Mouse (Mus musculus): ENCODE measurements around the gene Dctn2. TPM values are rescaled to one million over a fixed set of nuclear protein-coding genes. Genes with fewer than 3 reads are reported as not detected.
A peak's percentile ranks its signal among the peaks of the same experiment; 100 is the strongest.

Dctn2 gene
- polyA plus RNA-seq (2012; rRNA removed), result 304 and 309 TPM in 2 replicates

DNA sequence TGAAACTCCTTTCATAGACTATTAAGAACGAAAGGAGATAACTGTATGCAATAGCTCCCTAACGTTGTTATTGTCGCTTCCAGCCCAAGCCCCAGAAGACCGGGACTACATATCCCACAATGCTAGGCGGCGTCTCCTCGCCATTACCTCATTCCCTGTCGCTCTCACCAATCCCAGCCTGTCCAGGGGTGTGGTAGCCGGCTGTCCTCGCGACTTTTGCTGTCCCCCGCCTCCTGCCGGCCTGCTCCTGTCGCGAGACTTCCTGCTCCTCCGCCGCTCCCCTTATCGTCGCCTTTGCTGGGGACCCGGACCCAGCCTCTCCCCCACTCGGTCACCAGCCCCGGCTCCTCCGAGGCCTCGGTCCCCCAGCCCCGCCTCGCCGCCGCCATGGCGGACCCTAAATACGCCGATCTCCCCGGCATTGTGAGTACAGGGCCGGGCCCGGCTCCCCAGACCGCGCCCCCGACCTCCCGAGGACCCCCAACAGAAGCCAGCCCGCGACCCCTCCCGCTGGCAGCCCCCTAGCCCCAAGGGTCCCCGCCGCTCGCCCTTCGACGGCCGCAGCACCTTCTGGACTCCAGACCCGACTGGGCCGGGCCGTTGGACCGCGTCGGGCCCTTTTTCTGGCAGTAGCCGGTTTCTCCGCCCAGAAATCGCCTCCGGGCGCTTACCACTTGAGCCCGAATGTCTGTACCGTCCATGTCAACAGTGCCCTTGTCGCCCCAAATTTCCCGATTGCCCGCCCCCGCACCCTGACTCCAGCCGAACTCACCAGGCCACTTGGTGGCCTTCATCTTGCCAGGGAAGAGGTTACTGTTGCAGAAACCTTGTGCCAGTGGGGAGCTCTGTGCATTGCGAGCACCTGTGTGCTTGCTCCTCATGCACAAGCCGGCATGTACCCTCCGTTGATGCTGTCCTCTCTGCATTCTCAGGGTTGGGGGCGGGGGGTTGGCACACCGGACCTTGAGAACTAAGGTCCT is at the start of gene Dctn2:
TSS of gene Dctn2 (plus strand) at position 257 of the 980 bp plus-strand sequence.
- H3K4me1 ChIP-seq (ENCODE audit: control insufficient read depth, insufficient read depth, low read length), result peaks cover 8% of the 10 kb centered on the region
- no peak for TF ChIP-seq CTCF (IDR thresholded peaks at IDR 0.05; ENCODE audit: extremely low read depth, insufficient read depth, low read length)
- TF ChIP-seq POLR2A (IDR thresholded peaks at IDR 0.05; ENCODE audit: extremely low read depth, insufficient read depth, low read length), result no peak; the same call in 1 of the 2 replicates
- peak within 1 kb of the TSS; percentile 82 for H3K4me3 ChIP-seq (ENCODE audit: insufficient read depth, low read length)
- H3K27ac ChIP-seq (ENCODE audit: insufficient read depth, low read length), result no peak within 1 kb of the TSS

GRCm38 (mm10) chr10:127216456-127216855 is 49.7 kb upstream of the Dctn2 start:
- H3K4me1 ChIP-seq (ENCODE audit: control insufficient read depth, insufficient read depth, low read length), result no peaks in the 10 kb centered on the region
- H3K27ac ChIP-seq (ENCODE audit: insufficient read depth, low read length), result no peak overlapping the region
- H3K4me3 ChIP-seq (ENCODE audit: insufficient read depth, low read length), result no peak overlapping the region
- TF ChIP-seq CTCF (IDR thresholded peaks at IDR 0.05; ENCODE audit: extremely low read depth, insufficient read depth, low read length) (no peak), POLR2A (IDR thresholded peaks at IDR 0.05; ENCODE audit: extremely low read depth, insufficient read depth, low read length) (no peak)

DNA sequence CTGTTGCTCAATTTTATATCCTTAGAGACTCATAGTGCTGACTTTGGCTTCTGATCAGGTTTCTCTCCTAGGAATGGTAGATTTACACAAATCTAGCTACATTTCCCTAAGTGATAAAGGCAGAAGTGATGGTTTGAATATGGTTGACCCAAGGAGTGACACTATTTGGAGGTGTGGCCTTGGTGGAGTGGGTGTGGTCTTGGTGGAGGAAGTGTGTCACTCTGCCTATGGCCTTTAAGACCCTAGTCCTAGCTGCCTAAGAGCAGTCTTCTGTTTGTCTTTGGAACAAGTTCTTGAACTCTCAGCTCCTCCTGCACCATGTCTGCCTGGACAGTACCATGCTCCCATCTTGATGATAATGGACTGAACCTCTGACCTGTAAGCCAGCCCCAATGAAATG is 49.0 kb upstream of the Dctn2 start:
- Histone ChIP-seq H3K4me1 (ENCODE audit: control insufficient read depth, insufficient read depth, low read length) (no peaks in the 10 kb centered on the region), H3K27ac (ENCODE audit: insufficient read depth, low read length) (no peak overlapping the region), H3K4me3 (ENCODE audit: insufficient read depth, low read length) (no peak overlapping the region)
- no peak for TF ChIP-seq CTCF (IDR thresholded peaks at IDR 0.05; ENCODE audit: extremely low read depth, insufficient read depth, low read length)
- no peak for TF ChIP-seq POLR2A (IDR thresholded peaks at IDR 0.05; ENCODE audit: extremely low read depth, insufficient read depth, low read length)

DNA sequence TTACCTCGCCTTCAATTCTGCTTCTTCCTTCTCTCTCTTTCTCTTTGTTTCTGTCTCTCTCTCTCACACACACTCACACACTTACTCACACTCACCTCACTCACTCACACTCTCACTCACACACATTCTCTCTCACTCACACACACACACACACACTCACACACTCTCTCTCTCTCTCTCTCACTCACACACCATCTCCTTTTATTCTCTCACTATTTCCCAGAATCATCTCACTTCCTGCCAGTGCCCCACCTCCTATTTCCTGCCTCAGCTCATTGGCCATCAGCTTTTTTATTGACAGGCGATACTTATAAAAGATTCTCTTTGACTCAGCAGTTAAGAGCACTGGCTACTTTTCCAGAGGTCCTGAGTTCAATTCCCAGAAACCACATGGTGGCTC is 47.8 kb upstream of the Dctn2 start:
- Histone ChIP-seq H3K4me3 (ENCODE audit: insufficient read depth, low read length) (no peak overlapping the region), H3K4me1 (ENCODE audit: control insufficient read depth, insufficient read depth, low read length) (no peaks in the 10 kb centered on the region), H3K27ac (ENCODE audit: insufficient read depth, low read length) (no peak overlapping the region)
- no peak for TF ChIP-seq CTCF (IDR thresholded peaks at IDR 0.05; ENCODE audit: extremely low read depth, insufficient read depth, low read length)
- TF ChIP-seq POLR2A (IDR thresholded peaks at IDR 0.05; ENCODE audit: extremely low read depth, insufficient read depth, low read length), result no peak

GRCm38 (mm10) chr10:127225213-127225612 is 41.0 kb upstream of the Dctn2 start:
- no peak overlapping the region for H3K4me3 ChIP-seq (ENCODE audit: insufficient read depth, low read length)
- peaks cover 6% of the 10 kb centered on the region for H3K4me1 ChIP-seq (ENCODE audit: control insufficient read depth, insufficient read depth, low read length)
- H3K27ac ChIP-seq (ENCODE audit: insufficient read depth, low read length), result no peak overlapping the region
- TF ChIP-seq CTCF (IDR thresholded peaks at IDR 0.05; ENCODE audit: extremely low read depth, insufficient read depth, low read length) (no peak), POLR2A (IDR thresholded peaks at IDR 0.05; ENCODE audit: extremely low read depth, insufficient read depth, low read length) (no peak)

DNA sequence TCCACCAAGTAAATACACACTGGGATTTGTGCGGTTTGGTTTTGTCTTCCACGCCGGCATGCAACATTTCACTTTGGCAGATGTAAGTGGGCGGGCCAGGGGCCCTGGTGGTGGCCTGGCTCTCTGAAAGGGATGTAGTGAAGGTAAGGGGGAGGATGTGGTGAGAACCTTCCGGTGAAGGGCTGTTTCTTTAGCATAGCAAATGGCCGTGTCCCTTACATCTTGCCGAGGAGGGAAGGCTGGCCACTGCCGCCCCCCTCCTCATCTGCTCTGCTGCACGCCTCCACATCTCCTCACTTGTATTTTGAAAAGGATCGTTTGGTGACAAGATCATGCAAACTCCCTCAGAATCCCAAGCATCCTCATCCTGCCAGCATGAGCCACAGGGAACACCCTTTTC is 40.4 kb upstream of the Dctn2 start:
- H3K27ac ChIP-seq (ENCODE audit: insufficient read depth, low read length), result no peak overlapping the region
- TF ChIP-seq POLR2A (IDR thresholded peaks at IDR 0.05; ENCODE audit: extremely low read depth, insufficient read depth, low read length) (peak; percentile 32; the same call in 1 of the 2 replicates), CTCF (IDR thresholded peaks at IDR 0.05; ENCODE audit: extremely low read depth, insufficient read depth, low read length) (no peak)
- peaks cover 6% of the 10 kb centered on the region for H3K4me1 ChIP-seq (ENCODE audit: control insufficient read depth, insufficient read depth, low read length)
- H3K4me3 ChIP-seq (ENCODE audit: insufficient read depth, low read length), result no peak overlapping the region

DNA sequence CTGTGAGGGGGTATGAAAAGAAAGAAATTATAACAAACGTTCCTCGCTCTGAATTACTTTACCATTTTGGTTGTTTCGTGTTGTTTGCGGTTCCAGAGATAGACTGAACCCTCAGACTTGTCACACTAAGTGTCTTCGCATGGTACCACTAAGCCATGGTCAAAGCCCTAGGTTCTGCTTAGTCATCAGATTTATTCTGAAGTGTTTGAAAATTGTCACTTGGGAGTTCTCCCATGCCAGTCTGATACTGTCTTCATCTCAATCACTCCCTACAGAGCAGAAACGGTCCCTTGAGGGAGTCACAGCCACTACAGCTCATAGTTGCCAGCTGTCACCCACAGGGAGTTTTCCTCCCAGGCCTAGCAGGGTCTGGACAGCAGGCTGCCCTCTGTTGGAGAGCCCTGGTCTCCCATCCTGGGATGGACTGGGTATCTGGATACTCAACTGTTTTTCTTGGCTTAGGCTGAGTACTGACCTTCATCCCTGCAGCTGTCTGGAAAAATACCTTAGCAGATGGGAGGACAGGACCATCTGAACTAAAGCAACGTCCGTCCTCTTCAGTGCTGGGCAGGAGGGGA is 39.8 kb upstream of the Dctn2 start:
- no peak for TF ChIP-seq POLR2A (IDR thresholded peaks at IDR 0.05; ENCODE audit: extremely low read depth, insufficient read depth, low read length)
- TF ChIP-seq CTCF (IDR thresholded peaks at IDR 0.05; ENCODE audit: extremely low read depth, insufficient read depth, low read length), result peak; percentile 20; the same call in 1 of the 2 replicates
- H3K4me3 ChIP-seq (ENCODE audit: insufficient read depth, low read length), result no peak overlapping the region
- H3K4me1 ChIP-seq (ENCODE audit: control insufficient read depth, insufficient read depth, low read length), result peaks cover 6% of the 10 kb centered on the region
- H3K27ac ChIP-seq (ENCODE audit: insufficient read depth, low read length), result no peak overlapping the region

GRCm38 (mm10) chr10:127227163-127227562 is 39.0 kb upstream of the Dctn2 start:
- peaks cover 6% of the 10 kb centered on the region for H3K4me1 ChIP-seq (ENCODE audit: control insufficient read depth, insufficient read depth, low read length)
- H3K27ac ChIP-seq (ENCODE audit: insufficient read depth, low read length), result 0 out of 2 replicates have a peak overlapping the region, but pooled peaks have one; percentile 15
- no peak for TF ChIP-seq CTCF (IDR thresholded peaks at IDR 0.05; ENCODE audit: extremely low read depth, insufficient read depth, low read length)
- TF ChIP-seq POLR2A (IDR thresholded peaks at IDR 0.05; ENCODE audit: extremely low read depth, insufficient read depth, low read length), result no peak
- no peak overlapping the region for H3K4me3 ChIP-seq (ENCODE audit: insufficient read depth, low read length)

DNA sequence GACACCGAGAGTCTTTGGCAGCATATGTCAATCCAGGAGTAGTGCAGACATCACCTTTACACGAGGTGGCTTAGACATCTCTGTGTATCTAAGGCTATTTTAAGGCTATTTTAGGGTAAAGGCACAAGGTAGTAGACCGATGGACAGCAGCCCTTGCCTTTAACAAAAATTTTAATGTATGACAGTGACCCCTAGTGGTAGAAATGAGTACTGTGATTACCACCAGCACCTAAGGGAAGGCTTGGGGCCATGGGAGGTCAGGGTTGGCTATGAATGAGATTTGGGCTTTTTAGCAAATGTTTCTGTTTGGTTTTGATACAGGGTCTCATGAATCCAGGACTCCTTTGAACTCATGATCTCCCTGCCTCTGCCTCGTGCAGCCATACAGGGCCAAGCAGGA is 37.3 kb upstream of the Dctn2 start:
- H3K4me1 ChIP-seq (ENCODE audit: control insufficient read depth, insufficient read depth, low read length), result peaks cover 6% of the 10 kb centered on the region
- TF ChIP-seq POLR2A (IDR thresholded peaks at IDR 0.05; ENCODE audit: extremely low read depth, insufficient read depth, low read length) (no peak), CTCF (IDR thresholded peaks at IDR 0.05; ENCODE audit: extremely low read depth, insufficient read depth, low read length) (peak; percentile 63)
- no peak overlapping the region for H3K4me3 ChIP-seq (ENCODE audit: insufficient read depth, low read length)
- H3K27ac ChIP-seq (ENCODE audit: insufficient read depth, low read length), result no peak overlapping the region

Data from cortical plate, adult 2 months (tissue).